Mouse (Mus musculus): Measurements from ENCODE around the gene Olfr615. TPM values are rescaled to one million over a fixed set of nuclear protein-coding genes. Genes with fewer than 3 reads are reported as not detected.
"Not testable (repeated sequence)": the region's sequence is repeated elsewhere in the genome, so short reads cannot be mapped to it uniquely, and the experiment has no call there.

Gene Olfr615
- total RNA-seq (2021): not detected
- long read RNA-seq, experiment 1: 0 reads
- long read RNA-seq, experiment 2: 0 reads

DNA sequence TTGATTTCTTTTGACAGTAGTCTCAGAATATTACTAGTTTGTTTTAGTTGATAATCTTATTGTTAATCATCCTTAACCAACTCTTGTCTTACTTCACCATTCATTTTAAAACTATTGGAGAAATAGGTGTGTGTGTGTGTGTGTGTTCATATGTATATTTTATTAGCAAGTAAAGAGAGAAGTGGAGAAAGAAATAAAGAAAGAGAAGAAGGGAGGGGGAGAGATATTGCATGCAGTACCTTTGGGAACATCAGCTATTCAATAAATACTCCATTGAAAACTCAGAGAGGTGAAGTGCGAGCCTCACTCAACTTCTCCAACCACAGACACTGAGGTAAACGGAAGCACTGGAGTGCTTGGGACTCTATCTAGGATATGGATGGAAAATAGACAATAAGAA lies at the start of gene Olfr615:
Gene Olfr615, plus strand, starts transcription at position 301 of the 400 bp plus-strand sequence.
- intact Hi-C loops (cut with DNase I): no loop called here
- no peak for DNase-seq

DNA sequence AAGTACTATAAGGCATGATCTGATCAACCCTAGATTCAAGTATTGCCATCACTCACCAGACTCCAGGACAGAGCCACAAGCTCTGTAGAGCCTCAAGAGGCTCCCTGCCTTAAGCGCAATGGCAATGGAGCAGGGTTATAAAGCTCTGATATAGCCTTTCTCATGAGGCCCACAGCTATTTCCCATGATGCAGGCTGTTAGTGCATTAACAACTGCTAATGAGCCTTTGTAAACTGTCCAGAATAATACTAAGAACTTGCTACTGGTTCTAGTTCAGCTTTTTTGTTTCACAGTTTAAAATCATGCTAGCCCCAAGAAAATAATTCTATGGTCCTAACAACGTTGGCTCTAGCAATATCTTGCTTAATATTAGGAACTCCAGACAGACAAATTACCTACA lies 43.9 kb upstream of the Olfr615 start, which contains the start of gene Olfr610:
Gene Olfr610, minus strand, starts transcription at position 101 of the 400 bp plus-strand sequence.
- DNase-seq: no peak
- intact Hi-C loops (cut with DNase I): no loop called here

DNA sequence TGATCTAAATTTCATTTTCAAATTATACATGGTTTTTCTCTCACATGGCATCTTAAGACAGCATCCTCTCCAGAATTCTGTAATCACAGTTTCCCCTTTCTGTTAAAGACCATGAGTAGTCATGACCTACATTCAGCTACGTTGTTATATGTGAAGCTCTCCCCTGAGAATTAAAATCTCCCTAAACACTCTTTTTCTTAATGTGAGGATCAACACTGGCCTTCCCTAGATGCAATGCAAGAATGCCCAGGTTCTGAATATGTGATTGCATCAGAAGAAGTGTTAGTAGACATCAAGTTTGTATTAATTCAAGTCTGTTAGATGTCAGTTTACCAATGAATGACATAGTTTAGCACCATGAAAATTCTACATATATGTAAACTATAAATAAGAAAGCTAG lies 35.1 kb upstream of the Olfr615 start, which contains the start of gene Olfr611:
Gene Olfr611, minus strand, starts transcription at position 101 of the 400 bp plus-strand sequence.
- DNase-seq; intact Hi-C loops (cut with DNase I): not testable (repeated sequence)

DNA sequence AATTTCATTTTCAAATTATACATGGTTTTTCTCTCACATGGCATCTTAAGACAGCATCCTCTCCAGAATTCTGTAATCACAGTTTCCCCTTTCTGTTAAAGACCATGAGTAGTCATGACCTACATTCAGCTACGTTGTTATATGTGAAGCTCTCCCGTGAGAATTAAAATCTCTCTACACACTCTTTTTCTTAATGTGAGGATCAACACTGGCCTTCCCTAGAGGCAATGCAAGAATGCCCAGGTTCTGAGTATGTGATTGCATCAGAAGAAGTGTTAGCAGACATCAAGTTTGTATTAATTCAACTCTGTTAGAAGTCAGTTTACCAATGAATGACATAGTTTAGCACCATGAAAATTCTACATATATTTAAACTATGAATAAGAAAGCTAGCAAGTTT lies 13.3 kb upstream of the Olfr615 start, which contains the start of gene Olfr612:
Gene Olfr612, minus strand, starts transcription at position 101 of the 400 bp plus-strand sequence.
- intact Hi-C loops (cut with DNase I); DNase-seq: not testable (repeated sequence)

DNA sequence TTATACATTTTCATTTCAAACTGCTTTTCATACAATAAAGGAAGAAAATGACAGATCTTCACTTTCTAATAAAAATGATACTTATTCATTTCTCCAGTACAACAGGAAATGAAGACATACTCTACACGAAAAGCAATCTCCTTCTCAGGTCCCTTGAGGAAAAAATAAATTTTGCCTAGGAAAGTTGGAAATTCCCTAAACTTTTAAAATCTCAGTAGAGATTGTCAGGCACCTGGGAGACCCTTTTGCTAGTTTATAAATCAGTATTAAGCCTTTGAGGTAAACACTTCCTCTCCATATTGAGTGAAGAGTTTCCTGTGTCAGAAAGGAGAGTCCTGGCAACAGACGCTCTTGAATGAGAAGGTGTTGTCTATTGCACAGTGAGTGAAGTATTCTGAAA lies 8.1 kb upstream of the Olfr615 start, which contains the start of gene Olfr613:
Gene Olfr613, plus strand, starts transcription at position 301 of the 400 bp plus-strand sequence.
- DNase-seq: no peak
- intact Hi-C loops (cut with DNase I): no loop called here

DNA sequence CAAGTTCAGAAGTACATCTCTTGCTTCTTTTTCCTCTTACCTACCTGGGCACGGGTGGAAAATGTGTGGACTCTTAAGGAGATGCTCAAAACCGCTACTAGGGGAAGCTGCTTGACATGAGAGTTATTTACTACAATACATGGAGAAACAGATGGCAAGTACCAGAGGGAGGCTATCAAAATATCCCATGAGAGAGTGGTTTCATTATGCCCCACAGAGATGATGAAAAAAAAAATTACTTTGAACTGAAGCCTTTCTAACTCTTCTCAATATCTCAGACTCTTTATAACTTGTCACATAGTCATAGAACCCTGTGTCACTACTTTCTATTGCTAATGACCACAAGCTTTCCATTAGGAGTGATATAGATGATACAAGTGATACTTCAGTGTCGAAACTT lies 13.2 kb downstream of the Olfr615 start, which contains the start of gene Olfr616:
Gene Olfr616, minus strand, starts transcription at position 101 of the 400 bp plus-strand sequence.
- DNase-seq: no peak
- intact Hi-C loops (cut with DNase I): no loop called here

DNA sequence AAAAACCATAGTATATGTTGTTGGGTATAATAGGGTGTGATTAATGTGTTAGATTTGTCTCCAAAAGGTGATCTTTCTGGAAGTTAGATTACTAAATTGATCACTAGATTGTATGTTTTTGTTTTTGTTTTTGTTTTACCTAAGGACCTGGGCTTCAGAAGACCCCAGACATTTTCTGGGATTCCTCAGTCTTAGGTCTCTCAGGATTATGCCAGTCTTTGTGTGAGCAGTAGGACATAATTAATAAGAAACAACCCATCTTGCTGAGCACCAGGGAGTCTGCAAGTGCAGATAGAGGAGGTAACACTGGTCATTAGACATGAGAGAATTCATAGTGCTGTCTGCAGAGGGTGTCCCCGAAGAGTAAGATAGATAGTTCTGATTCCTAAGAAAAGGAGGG lies 16.9 kb downstream of the Olfr615 start, which contains the start of gene Olfr617:
Gene Olfr617, plus strand, starts transcription at position 301 of the 400 bp plus-strand sequence.
- DNase-seq: no peak
- intact Hi-C loops (cut with DNase I): no loop called here

DNA sequence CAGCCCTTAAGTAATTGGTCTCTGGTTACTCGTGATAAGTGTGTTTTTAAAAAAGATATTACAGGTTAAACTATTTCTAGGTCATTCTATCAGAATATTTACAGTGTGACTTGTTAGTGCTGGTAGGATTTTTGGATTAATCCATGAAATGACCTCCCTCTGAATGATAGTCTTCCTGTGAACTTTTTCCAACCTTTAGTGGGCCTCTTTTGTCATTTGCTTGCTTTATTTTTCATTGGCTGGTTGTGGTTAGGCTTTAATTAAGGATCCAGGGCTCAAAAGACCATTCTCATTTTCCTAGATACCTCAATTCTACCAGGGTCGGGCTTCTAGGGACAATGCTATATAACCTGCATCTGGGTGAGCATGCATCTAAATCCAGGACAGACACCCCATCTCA lies 33.9 kb downstream of the Olfr615 start, which contains the start of gene Olfr618:
Gene Olfr618, plus strand, starts transcription at position 301 of the 400 bp plus-strand sequence.
- intact Hi-C loops (cut with DNase I): no loop called here

DNA sequence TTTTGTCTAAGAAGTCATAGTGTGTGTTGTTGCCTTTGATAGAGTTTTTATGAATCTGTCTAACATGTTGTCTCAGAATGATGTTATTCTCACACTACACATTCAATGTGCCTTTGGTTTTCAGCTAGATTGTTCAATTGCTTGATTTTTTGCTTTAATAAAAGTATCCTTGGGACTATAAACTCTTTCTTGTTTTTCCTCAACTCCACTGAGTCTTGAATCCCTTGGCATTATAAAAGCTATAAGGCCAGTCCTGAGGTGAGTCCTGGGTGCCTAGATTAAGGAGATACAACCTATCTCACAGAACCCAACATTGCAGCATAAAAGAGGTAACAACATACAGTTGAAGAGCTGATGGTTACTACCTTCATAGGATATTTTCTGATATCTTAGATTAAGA lies 44.4 kb downstream of the Olfr615 start, which contains the start of gene Olfr619:
Gene Olfr619, plus strand, starts transcription at position 301 of the 400 bp plus-strand sequence.
- intact Hi-C loops (cut with DNase I): no loop called here
- no peak for DNase-seq

More for the DNA sequence above, 33.9 kb downstream of the Olfr615 start, which contains the start of gene Olfr618:
- DNase-seq: no peak

DNA sequence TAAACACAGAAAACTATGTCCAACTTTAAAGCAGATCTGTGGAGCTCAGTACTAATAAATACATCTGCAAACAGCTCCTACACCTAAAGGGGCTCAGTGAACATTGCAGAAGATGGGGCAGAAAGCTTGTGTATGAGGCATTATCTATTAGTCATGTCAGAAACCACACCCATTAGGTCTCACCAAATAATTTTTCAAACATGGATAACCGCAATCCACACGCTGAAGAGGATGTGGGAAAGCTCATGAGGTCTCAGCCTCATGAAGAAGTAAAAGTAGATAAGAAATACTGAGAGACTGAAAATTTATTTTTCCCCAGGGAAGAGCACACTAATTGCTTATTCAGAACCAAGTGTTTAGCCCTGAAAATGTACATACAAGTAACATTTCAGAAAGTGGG lies 51.5 kb downstream of the Olfr615 start:
- DNase-seq: no peak
- intact Hi-C loops (cut with DNase I): no loop called here

DNA sequence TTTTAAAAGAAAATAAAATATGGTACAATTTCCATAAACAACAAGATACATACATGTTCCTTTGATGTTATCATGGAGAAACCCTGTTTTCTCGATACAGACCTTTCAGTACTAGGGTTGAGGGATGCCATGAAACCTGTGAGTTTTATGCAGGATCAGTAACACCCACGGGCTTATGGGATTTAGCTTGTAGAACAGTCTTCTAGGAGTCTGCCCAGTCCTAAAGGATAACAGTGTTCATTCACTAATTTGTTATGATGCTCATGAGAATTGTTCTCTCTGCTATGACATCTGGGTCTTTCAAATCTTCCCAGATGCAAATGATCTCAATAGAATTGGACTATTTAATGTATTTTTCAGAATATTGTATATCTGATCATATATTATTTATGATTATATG lies 56.6 kb downstream of the Olfr615 start, which contains the start of gene Olfr620:
Gene Olfr620, minus strand, starts transcription at position 101 of the 400 bp plus-strand sequence.
- intact Hi-C loops (cut with DNase I): no loop called here

More for the DNA sequence above, 56.6 kb downstream of the Olfr615 start, which contains the start of gene Olfr620:
- DNase-seq: no peak

Small RNA genes within 50 kb of the gene (microRNA-seq; reads per million reads assigned to microRNA genes)
- gene Gm26506: 0 reads per million in 2 experiments

Other genes with a start within 250 kb of the Olfr615 start
- not detected for gene Olfr597, start 239.8 kb upstream of the Olfr615 start, total RNA-seq (2021)
- not detected for gene Olfr598, start 232.5 kb upstream of the Olfr615 start, total RNA-seq (2021)
- not detected for gene Olfr599, start 220.2 kb upstream of the Olfr615 start, total RNA-seq (2021)
- gene Olfr600, start 206.4 kb upstream of the Olfr615 start, total RNA-seq (2021): not detected
- gene Olfr601, start 193.4 kb upstream of the Olfr615 start, total RNA-seq (2021): not detected
- not detected for gene Olfr603, start 169.9 kb upstream of the Olfr615 start, total RNA-seq (2021)
- not detected for gene Usp17lc, start 141.0 kb upstream of the Olfr615 start, total RNA-seq (2021)
- gene Olfr605, start 110.6 kb upstream of the Olfr615 start, total RNA-seq (2021): not detected
- not detected for gene Olfr606, start 107.0 kb upstream of the Olfr615 start, total RNA-seq (2021)
- not detected for gene Olfr607, start 91.9 kb upstream of the Olfr615 start, total RNA-seq (2021)
- not detected for gene Olfr608, start 86.2 kb upstream of the Olfr615 start, total RNA-seq (2021)
- gene Olfr609, start 58.0 kb upstream of the Olfr615 start, total RNA-seq (2021): not detected
- not detected for gene Olfr610, start 44.0 kb upstream of the Olfr615 start, total RNA-seq (2021)
- not detected for gene Olfr611, start 35.2 kb upstream of the Olfr615 start, total RNA-seq (2021)
- not detected for gene Olfr612, start 13.4 kb upstream of the Olfr615 start, total RNA-seq (2021)
- gene Olfr613, start 8.0 kb upstream of the Olfr615 start, total RNA-seq (2021): not detected
- gene Olfr616, start 13.1 kb downstream of the Olfr615 start, total RNA-seq (2021): not detected
- not detected for gene Olfr617, start 17.0 kb downstream of the Olfr615 start, total RNA-seq (2021)
- gene Olfr618, start 34.0 kb downstream of the Olfr615 start, total RNA-seq (2021): not detected
- not detected for gene Olfr619, start 44.5 kb downstream of the Olfr615 start, total RNA-seq (2021)
- gene Olfr620, start 56.5 kb downstream of the Olfr615 start, total RNA-seq (2021): not detected
- not detected for gene Olfr622, start 86.6 kb downstream of the Olfr615 start, total RNA-seq (2021)
- not detected for gene Olfr623, start 107.6 kb downstream of the Olfr615 start, total RNA-seq (2021)
- gene Olfr624, start 115.1 kb downstream of the Olfr615 start, total RNA-seq (2021): not detected
- gene Olfr625-ps1, start 126.6 kb downstream of the Olfr615 start, total RNA-seq (2021): not detected
- gene Olfr243, start 158.6 kb downstream of the Olfr615 start, total RNA-seq (2021): not detected
- not detected for gene Olfr628, start 174.3 kb downstream of the Olfr615 start, total RNA-seq (2021)
- gene Olfr629, start 188.9 kb downstream of the Olfr615 start, total RNA-seq (2021): not detected
- gene Olfr630, start 201.3 kb downstream of the Olfr615 start, total RNA-seq (2021): not detected
- gene Olfr69, start 215.5 kb downstream of the Olfr615 start, total RNA-seq (2021): not detected
- gene Olfr68, start 223.6 kb downstream of the Olfr615 start, total RNA-seq (2021): not detected
- gene Olfr67, start 235.7 kb downstream of the Olfr615 start, total RNA-seq (2021): not detected

Data from heart, postnatal 14 days (tissue).